Mouse (Mus musculus) midbrain, postnatal 0 days (tissue): ENCODE measurements around the gene Pex7. TPM values are rescaled to one million over a fixed set of nuclear protein-coding genes. Genes with fewer than 3 reads are reported as not detected.

ENCODE experiments used
- ATAC-seq: fragments of 200-750 bp; cut with Nextera tagmentation; 2 replicates; pipeline ENCODE4 v1.8.0; 2017; ENCODE audit warnings: moderate number of reproducible peaks, mild to moderate bottlenecking, moderate TSS enrichment, moderate library complexity; ENCODE audit not compliant: low FRiP score
- DNase-seq: peaks from one replicate; pipeline ENCODE4 v3.0.0-alpha.2; 2015; ENCODE audit warnings: low spot score
- H3K27ac ChIP-seq: fragments of 300-500 bp; sonication (generic); 2 replicates; pipeline ENCODE4 v1.5.1; 2014; ENCODE audit warnings: low read depth, mild to moderate bottlenecking, low read length, mixed read lengths
- H3K27me3 ChIP-seq: fragments of 300-500 bp; sonication (generic); 2 replicates; pipeline ENCODE4 v1.6.1; 2014; ENCODE audit warnings: low read length, control low read depth, mixed read lengths; ENCODE audit not compliant: insufficient read depth
- H3K36me3 ChIP-seq: fragments of 300-500 bp; sonication (generic); 2 replicates; pipeline ENCODE4 v1.6.1; 2014; ENCODE audit warnings: low read length, control low read depth, mixed read lengths; ENCODE audit not compliant: insufficient read depth
- H3K4me1 ChIP-seq: fragments of 300-500 bp; sonication (generic); 2 replicates; pipeline ENCODE4 v1.6.1; 2014; ENCODE audit warnings: mild to moderate bottlenecking, control low read depth, antibody characterized with exemption, low read length, mixed read lengths; ENCODE audit not compliant: insufficient read depth
- H3K4me2 ChIP-seq: fragments of 300-500 bp; sonication (generic); 2 replicates; pipeline ENCODE4 v1.6.1; 2014; ENCODE audit warnings: low read depth, mild to moderate bottlenecking, low read length, mixed read lengths; ENCODE audit not compliant: poor library complexity, severe bottlenecking
- H3K4me3 ChIP-seq: fragments of 300-500 bp; sonication (generic); 2 replicates; pipeline ENCODE4 v1.5.1; 2014; ENCODE audit warnings: low read depth, mild to moderate bottlenecking, low read length, moderate library complexity
- H3K9ac ChIP-seq: fragments of 300-500 bp; sonication (generic); replicated peaks from 2 replicates; pipeline ENCODE4 v1.6.1; 2014; ENCODE audit warnings: mild to moderate bottlenecking, low read length, moderate library complexity, mixed read lengths; ENCODE audit not compliant: poor library complexity, severe bottlenecking
- H3K9me3 ChIP-seq: fragments of 300-500 bp; sonication (generic); 2 replicates; pipeline ENCODE4 v1.6.1; 2016; ENCODE audit warnings: low read length, control low read depth
- CTCF ChIP-seq: IDR thresholded peaks from 2 replicates; pipeline ENCODE4 v1.5.1; 2016; ENCODE audit warnings: antibody characterized with exemption, mild to moderate bottlenecking
- WGBS: fragments of 180-500 bp; shearing (Covaris S2); extraction: QIAGEN DNeasy Blood & Tissue Kit; methylation state at CpG from one replicate; pipeline ENCODE4 v1.1.7; 2014; 5-methylcytosine and 5-hydroxymethylcytosine counted together
- polyA plus RNA-seq: library from polyadenylated mRNA; unstranded; fragments of >200 nt; fragmentation: Nextera tagmentation; extraction: Ambion mirVana; gene quantifications from 2 replicates; pipeline ENCODE4 v1.2.1, GENCODE M21; 2015
- total RNA-seq: library from RNA; depleted of rRNA; stranded (reverse); fragments of >200 nt; gene quantifications from 2 replicates; pipeline ENCODE4 v1.2.3, GENCODE M21; 2014; rRNA removed

Pex7 gene
- total and polyA plus RNA-seq, 2 experiments from 2014 or later, result 21.6 to 39.5 TPM

GRCm38 (mm10) chr10:19804763-19805162 is 102.7 kb downstream of the Pex7 start:
- Histone ChIP-seq H3K27me3 (no peaks in the 10 kb centered on the region), H3K36me3 (no peaks in the 10 kb centered on the region), H3K27ac (no peak overlapping the region), H3K4me1 (no peaks in the 10 kb centered on the region), H3K4me2 (no peak overlapping the region), H3K9me3 (no peaks in the 10 kb centered on the region), H3K4me3 (no peak overlapping the region), H3K9ac (no peak overlapping the region)
- ATAC-seq (no peak), DNase-seq (no peak)
- 90% methylated on average over 7 of the region's 7 CpGs for WGBS
- no peak for TF ChIP-seq CTCF

Other genes with a start within 250 kb of the Pex7 start
- 0.42 and 0.44 TPM in 2 replicates for gene Il20ra, start 195.1 kb downstream of the Pex7 start, total RNA-seq
- gene Il20ra, start 195.1 kb downstream of the Pex7 start, polyA plus RNA-seq, result 0.21 and 0.55 TPM in 2 replicates
- gene Slc35d3, start 56.2 kb downstream of the Pex7 start, total RNA-seq, result 1.4 and 2.8 TPM in 2 replicates
- 2.0 and 2.1 TPM in 2 replicates for gene Slc35d3, start 56.2 kb downstream of the Pex7 start, polyA plus RNA-seq
- 5.3 and 7.1 TPM in 2 replicates for gene Map3k5, start 26.8 kb upstream of the Pex7 start, total RNA-seq
- 1.3 and 1.5 TPM in 2 replicates for gene Map3k5, start 26.8 kb upstream of the Pex7 start, polyA plus RNA-seq
- gene Map7, start 240.8 kb upstream of the Pex7 start, total RNA-seq, result 8.3 and 13.9 TPM in 2 replicates
- 6.6 and 8.7 TPM in 2 replicates for gene Map7, start 240.8 kb upstream of the Pex7 start, polyA plus RNA-seq